Mouse (Mus musculus) left cerebral cortex, postnatal 14 days (tissue): ENCODE measurements around the gene Krtcap3. TPM values are rescaled to one million over a fixed set of nuclear protein-coding genes. Genes with fewer than 3 reads are reported as not detected.

Experiments
- DNase-seq, 2 experiments: peaks; one replicate each; pipeline ENCODE4 v3.0.0; 2021 to 2022; ENCODE audit warnings: low spot score in 2 of 2, mixed read lengths in 1 of 2
- intact Hi-C: fragments of 180-260 bp; cut with DNase I; formaldehyde crosslinking; loops from one replicate; pipeline ENCODE4 v1.15.1; 2025
- total RNA-seq, 2 experiments: library from RNA; stranded (reverse); gene quantifications; 2 replicates each; pipeline ENCODE4 v1.2.3; 2021

The Krtcap3 gene
- total RNA-seq, 2 experiments from 2014 or later: 1.6 to 2.0 TPM

DNA sequence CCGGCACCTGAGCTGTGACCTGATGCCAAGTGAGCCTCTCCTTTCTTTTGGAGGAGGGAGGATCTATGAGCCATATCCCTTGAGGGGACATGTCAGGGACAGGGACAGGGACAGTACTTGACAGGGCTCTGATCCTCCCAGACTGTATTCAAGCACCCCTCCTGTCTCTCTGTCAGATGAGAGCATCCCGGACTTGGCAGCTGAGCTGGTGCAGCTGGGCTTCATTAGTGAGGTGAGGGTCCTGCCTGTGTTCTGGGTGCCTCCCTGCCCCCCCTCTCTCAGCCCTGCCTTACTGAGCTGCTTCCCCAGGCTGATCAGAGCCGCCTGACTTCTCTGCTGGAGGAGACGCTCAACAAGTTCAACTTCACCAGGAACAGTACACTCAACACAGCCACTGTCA is 775 bp upstream of the Krtcap3 start:
- intact Hi-C loops: no loop called here
- DNase-seq: no peak

DNA sequence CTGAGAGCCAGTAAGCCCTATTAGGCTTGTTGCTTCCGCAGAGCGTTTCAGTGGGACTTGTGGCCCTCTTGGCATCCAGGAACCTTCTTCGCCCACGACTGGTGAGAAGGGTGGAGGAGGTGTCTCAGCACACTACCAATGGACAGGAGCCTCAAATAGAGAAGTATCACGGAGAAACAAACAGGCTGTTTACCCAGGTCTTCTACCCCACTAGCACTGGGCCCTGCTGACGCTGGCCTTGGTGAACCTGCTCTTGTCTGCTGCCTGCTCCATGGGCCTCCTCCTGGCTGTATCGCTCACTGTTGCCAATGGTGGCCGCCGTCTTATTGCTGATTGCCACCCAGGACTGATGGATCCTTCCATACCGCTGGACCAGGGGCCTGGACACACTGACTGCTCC is 660 bp downstream of the Krtcap3 start:
- intact Hi-C loops: no loop called here
- no peak for DNase-seq

DNA sequence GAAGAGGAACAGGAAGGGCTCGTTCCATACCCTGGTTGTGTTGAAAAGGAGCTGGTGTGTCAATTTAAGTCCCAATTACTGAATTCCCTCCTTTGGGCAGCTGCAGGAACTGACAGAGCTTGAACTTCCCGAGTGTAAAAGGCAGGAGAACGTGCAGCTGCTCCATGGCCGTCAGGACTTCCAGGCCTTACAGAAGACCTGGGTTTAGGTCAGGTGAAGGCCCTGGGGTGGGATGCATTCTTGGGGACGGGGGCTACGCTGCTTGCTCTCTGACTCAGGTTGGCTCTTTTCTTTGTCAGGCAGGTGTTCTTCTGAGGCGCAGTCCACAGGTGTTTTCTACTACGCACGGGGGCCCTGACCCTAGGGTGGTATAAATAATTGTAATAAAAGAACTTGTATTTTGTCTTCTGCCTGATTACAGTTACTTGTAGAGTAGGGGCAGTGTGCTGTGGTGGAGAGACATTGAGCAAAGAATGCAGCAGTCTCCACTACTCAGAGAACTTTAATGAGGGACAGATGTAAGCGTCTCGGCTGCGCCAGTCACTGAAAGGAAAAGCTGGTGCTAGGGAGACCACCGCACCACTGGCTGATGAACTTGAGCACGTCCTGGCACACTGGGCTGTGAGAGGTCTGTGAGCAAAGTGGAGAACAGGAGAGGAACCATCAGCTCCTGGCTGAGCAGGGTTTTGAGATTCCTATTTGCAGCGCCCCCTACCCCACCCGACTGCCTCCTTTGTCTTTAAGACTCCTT is 1.5 kb downstream of the Krtcap3 start:
- intact Hi-C loops: no loop called here

DNA sequence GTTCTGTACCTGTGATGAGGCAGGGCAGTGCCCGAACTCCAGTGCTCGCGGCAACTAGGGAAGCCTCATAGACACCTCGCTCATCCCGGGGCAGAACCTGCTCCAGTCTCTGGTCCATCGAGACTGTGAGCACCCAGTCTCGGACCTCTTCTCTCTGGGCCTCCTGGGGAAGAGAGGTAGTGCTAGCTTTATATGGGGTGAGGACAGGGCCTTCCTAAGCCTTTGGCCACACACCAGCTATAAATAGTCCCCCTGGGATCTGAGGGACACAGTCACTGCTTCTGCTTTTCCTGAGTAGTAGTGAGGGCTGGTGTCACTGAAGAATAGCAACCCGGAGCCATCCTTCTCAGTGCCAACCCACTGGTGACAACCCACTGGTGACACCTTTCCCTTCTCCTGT is 2.3 kb downstream of the Krtcap3 start:
- no peak for DNase-seq
- intact Hi-C loops: no loop called here

More for the DNA sequence above, 1.5 kb downstream of the Krtcap3 start:
- DNase-seq: no peak

DNA sequence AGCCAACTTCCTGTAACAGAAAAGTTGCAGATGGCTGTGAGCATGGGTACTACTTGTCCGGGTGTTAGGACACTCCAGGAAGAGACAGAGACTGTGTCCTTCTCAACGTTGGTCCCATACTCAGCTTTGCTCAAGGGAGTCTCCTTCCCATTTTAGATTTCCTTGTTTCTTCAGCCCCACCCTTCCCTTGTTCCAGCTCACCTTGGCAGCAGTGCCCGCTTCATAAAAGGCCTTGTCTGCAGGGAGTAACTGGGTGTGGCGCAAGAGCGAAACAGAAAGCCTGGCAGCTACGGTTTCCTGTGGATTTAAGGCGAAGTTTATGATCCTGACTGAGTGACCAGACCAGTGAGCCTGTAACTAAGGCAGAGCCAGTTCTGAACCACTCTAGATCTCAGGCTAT is 3.0 kb downstream of the Krtcap3 start:
- DNase-seq: no peak
- intact Hi-C loops: no loop called here

DNA sequence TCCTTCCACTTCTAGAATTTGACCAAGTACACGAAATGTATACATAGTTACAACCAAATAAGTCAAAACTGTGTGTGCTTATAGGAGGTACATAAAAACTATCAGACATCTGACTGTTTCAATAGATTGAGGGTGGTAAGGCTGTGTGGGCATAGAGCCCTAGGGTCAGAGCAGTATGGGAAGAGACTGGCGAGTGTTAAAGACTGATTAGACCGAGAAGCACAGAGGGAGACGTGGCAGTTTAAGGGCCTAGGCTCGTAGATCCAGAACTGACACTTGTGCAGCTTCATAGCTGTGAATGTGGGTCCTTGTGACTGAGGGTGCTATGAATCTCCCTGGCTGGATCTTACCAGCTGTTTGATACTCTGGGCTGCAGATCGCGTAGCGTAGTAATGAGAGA is 3.4 kb downstream of the Krtcap3 start:
- DNase-seq: no peak
- intact Hi-C loops: no loop called here

DNA sequence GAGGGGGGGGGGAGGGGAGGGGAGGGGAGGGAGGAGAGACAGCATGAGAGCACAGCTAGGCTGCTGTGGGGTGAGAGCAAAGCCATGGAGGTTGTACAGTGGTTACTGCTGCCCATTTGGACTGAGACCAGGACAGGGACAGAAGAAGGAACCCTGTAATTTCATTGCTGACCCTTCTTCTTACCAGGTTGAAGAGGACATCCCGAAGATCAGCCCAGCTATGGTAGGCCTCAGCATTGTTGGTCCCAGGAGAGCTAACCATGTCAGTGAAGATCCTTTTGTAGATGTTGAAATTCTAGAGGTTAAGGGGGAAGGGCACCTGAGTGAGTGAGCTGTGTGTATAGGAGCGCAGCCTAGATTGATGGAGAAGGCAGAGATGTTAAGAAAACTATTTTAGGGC is 3.9 kb downstream of the Krtcap3 start:
- DNase-seq: no peak
- intact Hi-C loops: no loop called here

DNA sequence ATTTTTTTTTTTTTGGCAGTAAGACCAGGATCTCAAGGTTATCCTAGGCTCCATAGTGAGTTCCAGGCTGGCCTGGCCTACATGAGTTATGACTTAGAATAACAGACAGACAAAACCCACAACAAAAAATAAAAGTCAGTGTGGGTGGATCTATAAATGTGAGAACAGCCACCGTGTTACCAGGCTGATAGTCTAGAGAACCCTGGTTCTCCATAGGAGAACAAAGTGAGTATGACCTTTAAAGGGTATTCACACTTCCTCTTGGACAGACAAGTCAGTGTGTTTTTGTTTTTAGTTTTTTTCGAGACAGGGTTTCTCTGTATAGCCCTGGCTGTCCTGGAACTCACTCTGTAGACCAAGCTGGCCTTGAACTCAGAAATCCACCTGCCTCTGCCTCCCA is 4.5 kb downstream of the Krtcap3 start:
- intact Hi-C loops: no loop called here
- no peak for DNase-seq

DNA sequence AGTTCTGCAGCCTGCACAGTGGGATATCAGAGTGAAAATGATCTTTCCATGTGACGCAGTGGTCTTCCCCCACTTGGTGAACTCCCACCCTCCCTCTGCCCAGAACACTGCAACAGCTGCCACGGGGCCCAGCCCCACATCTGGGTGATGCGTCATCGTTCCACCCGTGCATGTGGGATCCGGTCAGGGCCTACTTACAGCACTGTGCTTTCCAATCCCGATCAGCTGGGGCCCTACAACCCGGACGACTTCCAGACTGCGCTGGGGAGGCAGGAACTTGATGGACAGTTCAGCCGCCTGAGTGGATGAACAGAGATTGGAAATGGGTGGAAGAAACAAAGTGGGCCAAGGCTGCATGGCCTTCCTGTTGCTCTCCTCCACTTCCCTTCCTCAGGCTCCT is 6.1 kb downstream of the Krtcap3 start:
- intact Hi-C loops: no loop called here
- DNase-seq: no peak

DNA sequence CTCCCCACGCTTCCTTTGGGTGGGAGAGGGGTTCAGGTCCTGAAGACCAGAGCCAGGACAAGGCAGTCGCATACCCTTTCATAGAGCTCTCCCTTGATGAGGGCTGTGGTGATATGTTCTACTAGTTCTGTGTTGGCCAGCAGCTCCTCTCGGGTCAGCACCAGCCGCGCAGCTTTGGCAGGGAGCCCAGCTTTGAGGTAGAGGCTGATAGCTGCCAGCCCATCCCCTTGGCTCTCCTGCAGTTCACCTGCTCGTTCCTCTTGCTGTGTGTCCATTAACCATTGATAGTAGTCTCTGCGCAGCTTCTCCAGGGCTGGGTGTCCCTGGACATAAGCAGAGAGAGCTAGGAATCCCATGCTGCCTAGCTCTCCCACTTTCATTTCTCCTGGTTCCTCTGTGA is 14.6 kb downstream of the Krtcap3 start:
- no peak for DNase-seq
- intact Hi-C loops: no loop called here

DNA sequence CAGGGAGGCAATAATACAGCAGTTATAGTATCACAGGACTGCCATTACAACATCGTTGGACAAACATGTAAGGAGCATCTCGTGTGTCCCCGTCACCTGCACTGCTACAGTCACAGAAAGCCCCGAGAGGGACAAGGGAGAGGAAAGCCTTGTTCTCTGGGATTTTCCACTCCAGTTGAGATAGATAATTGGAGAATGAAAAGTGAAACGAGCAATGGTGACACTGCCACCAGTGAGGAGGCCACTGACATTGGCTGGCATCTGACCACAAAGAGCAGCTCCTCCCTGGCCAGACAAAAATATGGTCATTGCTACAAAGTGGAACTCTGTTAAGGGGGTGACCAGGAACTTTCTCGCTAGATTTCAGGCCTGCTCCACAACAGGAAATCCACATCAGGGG is 16.2 kb downstream of the Krtcap3 start:
- intact Hi-C loops: no loop called here
- DNase-seq: no peak

DNA sequence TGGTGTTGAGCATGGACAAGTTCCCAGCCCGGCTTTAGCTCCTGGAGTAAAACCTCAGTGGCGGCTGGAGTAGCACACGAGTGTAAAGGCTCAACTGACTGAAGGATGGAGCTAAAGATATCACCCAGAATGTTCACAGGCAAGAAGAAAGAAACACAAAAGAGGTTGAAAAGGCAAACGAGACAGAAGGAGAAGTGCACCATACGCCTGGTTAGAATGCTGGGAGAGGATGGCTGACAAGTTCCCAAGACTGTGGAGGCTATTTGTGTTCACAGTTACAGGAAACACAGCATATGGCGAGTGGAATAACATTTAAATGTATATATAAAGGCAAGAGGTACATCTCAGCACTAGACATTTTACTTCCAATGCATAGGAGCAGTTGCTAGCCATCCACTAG is 21.5 kb downstream of the Krtcap3 start:
- DNase-seq: peak in 1 of 2 experiments; percentile 32
- intact Hi-C loops: no loop called here

DNA sequence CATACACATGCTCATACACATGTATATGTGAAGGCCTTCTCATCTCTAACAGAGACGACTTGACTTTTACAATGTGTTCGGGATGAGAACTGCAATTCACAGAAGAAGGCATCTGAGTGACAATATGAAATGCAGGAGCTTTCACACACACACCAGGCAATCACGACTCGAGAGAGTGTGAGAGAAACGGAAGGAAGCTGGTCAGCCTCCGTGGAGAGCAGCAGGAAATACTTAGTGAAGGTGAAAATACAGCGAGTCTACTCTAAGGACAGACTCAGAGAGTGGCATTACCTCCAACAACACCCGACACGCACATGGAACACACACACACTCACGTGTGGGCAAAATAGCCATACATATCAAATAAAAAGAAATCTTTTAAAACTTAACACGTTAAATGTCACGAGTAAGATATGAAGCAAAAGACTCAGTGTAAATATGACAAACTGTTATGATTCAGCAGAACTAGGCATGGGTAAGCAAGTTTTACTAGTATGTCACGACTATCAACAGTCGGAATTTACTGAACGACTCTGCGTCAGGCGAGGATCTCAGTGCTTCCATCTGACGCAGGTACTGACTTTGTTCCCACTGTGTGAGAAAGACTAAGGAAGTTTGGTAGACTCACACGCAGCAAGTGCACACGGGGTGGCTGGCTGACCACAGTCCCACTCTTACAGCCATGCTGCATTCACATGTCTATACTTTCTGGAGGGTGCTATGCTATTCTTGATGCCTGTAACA is 27.9 kb downstream of the Krtcap3 start:
- DNase-seq: no peak
- intact Hi-C loops: no loop called here

DNA sequence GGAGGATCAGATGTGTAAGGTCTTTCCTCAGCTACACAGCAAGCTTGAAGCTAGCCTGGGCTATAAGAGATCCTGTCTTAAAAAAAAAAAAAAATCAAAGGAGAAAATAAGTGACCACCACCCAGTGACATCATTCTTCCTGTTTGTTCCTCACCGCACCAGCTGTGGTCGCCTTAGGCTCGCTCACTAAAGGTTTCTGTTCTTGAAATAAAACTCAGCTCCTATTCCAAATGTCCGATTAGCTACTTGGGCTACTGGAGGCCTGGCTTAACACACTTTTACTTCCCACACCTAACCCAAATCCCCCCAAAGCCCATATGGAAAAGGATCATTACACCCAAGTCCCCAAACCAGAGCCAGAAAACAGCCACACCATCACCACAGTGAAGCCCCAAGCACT is 36.7 kb downstream of the Krtcap3 start:
- no peak for DNase-seq
- intact Hi-C loops: loop anchor here (10.0 kb wide), 1 partner anchor 187 kb away; no protein-coding TSS in a partner anchor

DNA sequence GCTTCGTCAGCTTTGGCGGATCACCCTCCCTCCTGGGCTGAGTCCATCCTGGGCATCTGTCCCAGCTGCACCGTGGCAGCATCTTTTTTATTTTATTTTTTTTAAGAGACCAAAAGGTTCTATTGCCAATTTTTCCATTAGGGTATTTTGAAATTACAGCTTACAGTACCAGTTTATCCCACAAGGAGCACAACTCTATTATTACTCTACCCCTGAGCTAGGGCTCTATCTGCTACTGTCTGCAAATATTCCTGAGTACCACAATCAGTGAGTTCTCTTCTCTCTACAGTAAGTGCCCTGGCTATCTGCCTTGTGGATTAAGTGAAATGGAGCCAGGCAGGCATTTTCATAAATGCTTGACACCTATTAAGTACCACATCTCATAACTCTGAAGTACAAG is 37.2 kb downstream of the Krtcap3 start:
- intact Hi-C loops: loop anchor here (10.0 kb wide), 1 partner anchor 186 kb away; no protein-coding TSS in a partner anchor
- no peak for DNase-seq

DNA sequence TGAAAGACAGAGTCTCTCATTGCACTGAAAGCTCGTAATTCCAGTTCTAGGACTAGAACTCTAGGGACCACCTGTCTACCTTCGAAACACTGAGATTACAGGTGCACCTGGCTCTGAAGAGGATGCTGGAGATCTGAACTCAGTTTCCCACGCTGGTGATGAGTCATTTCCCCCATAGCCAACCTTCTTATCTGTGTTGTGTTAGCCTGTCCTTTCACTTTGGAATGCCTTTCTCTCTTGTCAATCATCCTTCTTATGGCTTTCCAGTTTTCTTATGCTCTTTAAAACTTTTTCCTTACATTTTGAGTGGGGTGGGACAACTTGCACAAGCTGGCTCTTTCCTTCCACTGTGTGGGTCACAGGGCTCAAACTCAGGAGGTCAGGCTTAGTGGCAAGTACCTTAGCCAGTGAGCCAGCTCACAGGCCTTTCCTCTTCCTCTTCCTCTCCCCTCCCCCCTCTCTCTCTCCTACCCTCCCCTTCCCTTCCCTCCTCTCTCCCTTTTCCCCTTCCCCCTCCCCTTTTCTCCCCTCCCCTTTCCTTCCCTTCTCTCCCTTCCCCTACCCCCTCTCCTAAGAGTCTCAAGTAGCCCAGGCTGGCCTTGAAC is 38.2 kb downstream of the Krtcap3 start:
- intact Hi-C loops: loop anchor here (10.0 kb wide), 1 partner anchor 185 kb away; no protein-coding TSS in a partner anchor
- no peak for DNase-seq

DNA sequence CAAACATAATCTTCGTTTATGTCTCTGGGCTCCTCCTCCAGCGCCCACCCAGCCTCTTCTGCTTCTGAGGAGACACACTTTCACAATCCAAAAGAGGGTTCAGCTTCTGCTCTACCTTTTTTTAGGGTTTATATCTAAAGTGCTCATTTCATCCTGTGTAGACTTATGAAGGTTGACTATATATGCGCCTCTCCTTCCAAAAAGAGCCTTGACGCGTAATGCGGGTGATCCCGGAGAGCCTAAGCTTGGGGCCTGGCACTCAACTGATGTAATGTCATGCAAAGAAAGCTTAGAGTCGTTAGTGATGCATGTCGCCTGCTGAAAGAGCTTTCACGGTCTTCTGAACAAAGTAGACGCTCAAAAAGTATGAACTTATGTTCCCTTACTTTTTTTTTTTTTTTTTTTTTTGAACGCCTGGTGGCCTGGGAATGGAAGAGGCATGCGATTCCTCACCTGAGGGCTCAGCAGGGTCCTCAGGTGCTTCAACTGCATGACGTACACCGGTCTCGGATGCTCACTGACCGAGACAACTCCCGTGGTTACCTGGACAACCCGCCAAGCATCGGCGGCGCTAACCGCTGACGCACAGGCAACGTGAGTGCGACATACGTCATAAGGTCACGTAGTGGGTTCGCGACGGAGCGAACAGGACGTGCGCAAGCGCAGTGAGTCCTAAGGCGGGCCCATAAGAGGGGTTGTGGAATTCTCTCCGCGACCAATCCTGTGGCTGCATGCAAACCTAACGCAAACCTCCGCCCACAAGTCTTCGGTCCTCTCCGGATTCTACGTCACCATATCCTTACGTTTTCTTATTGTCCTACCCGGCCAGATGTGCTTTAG is 39.2 kb downstream of the Krtcap3 start, which contains the start of gene Ift172:
Gene Ift172, minus strand, starts transcription at position 596 of the 840 bp plus-strand sequence.
- peak; percentile 97 for DNase-seq
- intact Hi-C loops: no loop called here

DNA sequence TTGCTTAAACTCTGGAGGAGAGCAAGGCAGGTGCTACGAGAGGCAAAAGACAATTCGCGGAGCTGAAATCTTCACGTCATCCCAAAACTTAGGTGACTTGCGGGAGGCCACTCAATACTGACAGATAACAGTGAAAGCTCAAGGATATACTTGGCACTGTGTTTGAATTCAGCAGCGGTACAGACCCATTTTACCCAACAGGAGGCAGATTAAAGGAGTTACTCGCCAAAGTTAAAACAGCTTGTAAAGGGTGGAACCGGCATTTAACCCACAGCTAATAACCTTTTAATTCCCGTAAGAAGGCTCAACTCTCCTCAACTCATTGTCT is 39.8 kb downstream of the Krtcap3 start:
- intact Hi-C loops: no loop called here
- DNase-seq: no peak

DNA sequence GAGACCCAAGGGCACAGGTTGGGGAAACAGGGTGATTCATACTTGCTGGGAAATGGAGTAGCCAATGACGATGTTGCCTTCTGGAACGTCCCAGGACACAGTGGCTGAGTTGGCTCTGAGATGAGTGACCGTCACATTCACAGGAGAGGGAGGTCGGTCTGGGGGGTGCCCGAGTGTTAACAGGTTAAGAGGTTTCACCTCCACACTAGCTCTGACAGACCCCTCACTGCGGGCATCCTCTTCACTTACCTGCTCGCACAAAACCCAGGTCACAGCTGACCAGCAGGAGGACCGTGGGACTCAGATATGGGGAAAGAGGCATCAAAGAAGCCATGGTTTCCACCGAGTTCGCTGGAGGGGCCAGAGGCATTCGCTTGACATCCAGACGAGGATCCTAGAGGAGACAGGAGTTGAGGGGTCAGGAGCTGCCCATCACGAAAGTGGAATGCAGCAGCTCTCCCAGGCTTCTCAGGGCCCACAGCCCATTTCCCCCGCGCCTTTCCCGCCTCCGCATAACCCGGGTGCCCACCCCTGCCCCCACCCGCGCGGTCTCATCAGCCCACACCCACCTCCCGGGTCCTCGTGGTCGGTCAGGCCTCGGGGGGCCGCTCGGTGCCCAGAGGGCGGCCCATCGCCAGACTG is 43.6 kb downstream of the Krtcap3 start:
- intact Hi-C loops: loop anchor here (5.0 kb wide), 1 partner anchor 157 kb away; the partner anchor contains the start of gene Zfp512
- no peak for DNase-seq
